Mouse (Mus musculus): ENCODE data around the gene Wsb1. TPM values are rescaled to one million over a fixed set of nuclear protein-coding genes. Genes with fewer than 3 reads are reported as not detected.
"Not testable (repeated sequence)": the region's sequence is repeated elsewhere in the genome, so short reads cannot be mapped to it uniquely, and the experiment has no call there.

The Wsb1 gene
- total RNA-seq (2021): 10 to 100 TPM; 89.6 to 95.4 TPM

GRCm38 (mm10) chr11:79254391-79255098, at the start of gene Wsb1:
TSS of gene Wsb1 (minus strand) at chr11:79254671.
- peak; percentile 92 to 93 for DNase-seq (ENCODE audit: extremely low spot score in 1 of 2, low spot score in 2 of 2)
- intact Hi-C loops (cut with DNase I): no loop called here

GRCm38 (mm10) chr11:79304245-79304644, 49.8 kb upstream of the Wsb1 start:
- DNase-seq (ENCODE audit: extremely low spot score in 1 of 2, low spot score in 2 of 2); intact Hi-C loops (cut with DNase I): not testable (repeated sequence)

- DNase-seq (ENCODE audit: extremely low spot score in 1 of 2, low spot score in 2 of 2): no peak
- intact Hi-C loops (cut with DNase I): no loop called here
These were observed 48.6 kb upstream of the Wsb1 start for GRCm38 (mm10) chr11:79303109-79303508.

GRCm38 (mm10) chr11:79299719-79300431, 45.4 kb upstream of the Wsb1 start:
- no peak for DNase-seq (ENCODE audit: extremely low spot score in 1 of 2, low spot score in 2 of 2)
- intact Hi-C loops (cut with DNase I): loop anchor here (10.0 kb wide), 1 partner anchor 425 kb away; no protein-coding TSS in a partner anchor

GRCm38 (mm10) chr11:79296856-79297491, 42.5 kb upstream of the Wsb1 start, which contains the start of gene Gm9964:
TSS of gene Gm9964 (minus strand) at chr11:79296906.
- intact Hi-C loops (cut with DNase I): loop anchor here (2.0 to 10.0 kb wide), 3 partner anchors 72 to 422 kb away; no protein-coding TSS in a partner anchor
- DNase-seq (ENCODE audit: extremely low spot score in 1 of 2, low spot score in 2 of 2): no peak

GRCm38 (mm10) chr11:79296167-79296566, 41.7 kb upstream of the Wsb1 start:
- peak in 1 of 2 experiments; percentile 40 for DNase-seq (ENCODE audit: extremely low spot score in 1 of 2, low spot score in 2 of 2)
- intact Hi-C loops (cut with DNase I): loop anchor here (2.0 to 10.0 kb wide), 3 partner anchors 71 to 421 kb away; no protein-coding TSS in a partner anchor

GRCm38 (mm10) chr11:79293971-79294370, 39.5 kb upstream of the Wsb1 start:
- no peak for DNase-seq (ENCODE audit: extremely low spot score in 1 of 2, low spot score in 2 of 2)
- intact Hi-C loops (cut with DNase I): loop anchor here (5.0 to 10.0 kb wide), 3 partner anchors 272 to 419 kb away; no protein-coding TSS in a partner anchor

- DNase-seq (ENCODE audit: extremely low spot score in 1 of 2, low spot score in 2 of 2): no peak
- intact Hi-C loops (cut with DNase I): loop anchor here (5.0 to 10.0 kb wide), 3 partner anchors 271 to 418 kb away; no protein-coding TSS in a partner anchor
These were observed 38.6 kb upstream of the Wsb1 start for GRCm38 (mm10) chr11:79293025-79293424.

GRCm38 (mm10) chr11:79292130-79292529, 37.7 kb upstream of the Wsb1 start:
- intact Hi-C loops (cut with DNase I): loop anchor here (5.0 to 10.0 kb wide), 3 partner anchors 270 to 417 kb away; no protein-coding TSS in a partner anchor
- no peak for DNase-seq (ENCODE audit: extremely low spot score in 1 of 2, low spot score in 2 of 2)

- DNase-seq (ENCODE audit: extremely low spot score in 1 of 2, low spot score in 2 of 2): no peak
- intact Hi-C loops (cut with DNase I): loop anchor here (5.0 to 10.0 kb wide), 3 partner anchors 269 to 417 kb away; no protein-coding TSS in a partner anchor
These were observed 37.2 kb upstream of the Wsb1 start for GRCm38 (mm10) chr11:79291651-79292050.

- intact Hi-C loops (cut with DNase I): loop anchor here (5.0 to 10.0 kb wide), 3 partner anchors 268 to 416 kb away; no protein-coding TSS in a partner anchor
- DNase-seq (ENCODE audit: extremely low spot score in 1 of 2, low spot score in 2 of 2): peak in 1 of 2 experiments; percentile 54
These were observed 36.0 kb upstream of the Wsb1 start for GRCm38 (mm10) chr11:79290473-79290872.

GRCm38 (mm10) chr11:79288913-79289640, 34.6 kb upstream of the Wsb1 start:
- intact Hi-C loops (cut with DNase I): no loop called here
- no peak for DNase-seq (ENCODE audit: extremely low spot score in 1 of 2, low spot score in 2 of 2)

- no peak for DNase-seq (ENCODE audit: extremely low spot score in 1 of 2, low spot score in 2 of 2)
- intact Hi-C loops (cut with DNase I): no loop called here
These were observed 33.9 kb upstream of the Wsb1 start for GRCm38 (mm10) chr11:79288278-79288843.

- no peak for DNase-seq (ENCODE audit: extremely low spot score in 1 of 2, low spot score in 2 of 2)
- intact Hi-C loops (cut with DNase I): no loop called here
These were observed 33.0 kb upstream of the Wsb1 start for GRCm38 (mm10) chr11:79287447-79287846.

GRCm38 (mm10) chr11:79286305-79286799, 31.9 kb upstream of the Wsb1 start:
- intact Hi-C loops (cut with DNase I): no loop called here
- DNase-seq (ENCODE audit: extremely low spot score in 1 of 2, low spot score in 2 of 2): peak in 1 of 2 experiments; percentile 27

- intact Hi-C loops (cut with DNase I): no loop called here
- no peak for DNase-seq (ENCODE audit: extremely low spot score in 1 of 2, low spot score in 2 of 2)
These were observed 29.0 kb upstream of the Wsb1 start for GRCm38 (mm10) chr11:79283350-79284030.

GRCm38 (mm10) chr11:79281396-79281795, 26.9 kb upstream of the Wsb1 start:
- intact Hi-C loops (cut with DNase I): no loop called here
- peak in 1 of 2 experiments; percentile 37 for DNase-seq (ENCODE audit: extremely low spot score in 1 of 2, low spot score in 2 of 2)

Measured in left cerebral cortex, postnatal 10 days (tissue).